In genomic region chr8:11506074-11506473, GRCm38 (mm10) we compare ENCODE assay signal across 10 mouse cellular contexts. TPM values are rescaled to one million over a fixed set of nuclear protein-coding genes. Genes with fewer than 3 reads are reported as not detected.
"Had no signal": no experiment of that assay in that cellular context is flagged by ENCODE, and none has a peak within 500 bp of the region (broad histone marks: within the 10 kb centered on the region; RNA-seq: fewer than 3 reads in every experiment).

No protein-coding gene starts in this region.

- H3K27me3 ChIP-seq: lung, embryonic 15.5 days; midbrain, embryonic 13.5 days; midbrain, embryonic 15.5 days; neural tube, embryonic 13.5 days; neural tube, embryonic 15.5 days had no signal

- H3K27ac ChIP-seq: lung, embryonic 15.5 days; midbrain, embryonic 10.5 days; midbrain, embryonic 13.5 days; midbrain, embryonic 15.5 days; neural tube, embryonic 13.5 days; neural tube, embryonic 15.5 days had no signal

- H3K4me1 ChIP-seq: lung, embryonic 15.5 days; midbrain, embryonic 10.5 days; midbrain, embryonic 13.5 days; midbrain, embryonic 15.5 days; neural tube, embryonic 13.5 days had no signal

- H3K9me3 ChIP-seq: lung, embryonic 15.5 days; midbrain, embryonic 10.5 days; midbrain, embryonic 13.5 days; midbrain, embryonic 15.5 days; neural tube, embryonic 13.5 days; neural tube, embryonic 15.5 days had no signal

- H3K9ac ChIP-seq: lung, embryonic 15.5 days; midbrain, embryonic 13.5 days; midbrain, embryonic 15.5 days; neural tube, embryonic 13.5 days; neural tube, embryonic 15.5 days had no signal

- DNase-seq: right cerebral cortex, adult 18-20 months; right cerebral cortex, postnatal 25 days had no signal

- H3K4me3 ChIP-seq: lung, embryonic 15.5 days; midbrain, embryonic 10.5 days; midbrain, embryonic 13.5 days; midbrain, embryonic 15.5 days; myocyte; neural tube, embryonic 13.5 days; neural tube, embryonic 15.5 days had no signal

- ATAC-seq: midbrain, embryonic 15.5 days had no signal

- H3K4me2 ChIP-seq: lung, embryonic 15.5 days; midbrain, embryonic 13.5 days; midbrain, embryonic 15.5 days; neural tube, embryonic 13.5 days; neural tube, embryonic 15.5 days had no signal

RNA-seq across cellular contexts. Expression of gene Rab20, which starts 27.6 kb away (rescaled TPM):
- total RNA-seq: megakaryocyte-erythroid progenitor cell, adult 5-6 weeks had no signal
